Mouse (Mus musculus) lung, postnatal 36 days (tissue): Measurements from ENCODE around the gene Gpr142.

Source experiments
- DNase-seq: peaks from one replicate; pipeline ENCODE4 v3.0.0; 2022; ENCODE audit warnings: mixed read lengths

The Gpr142 gene

DNA sequence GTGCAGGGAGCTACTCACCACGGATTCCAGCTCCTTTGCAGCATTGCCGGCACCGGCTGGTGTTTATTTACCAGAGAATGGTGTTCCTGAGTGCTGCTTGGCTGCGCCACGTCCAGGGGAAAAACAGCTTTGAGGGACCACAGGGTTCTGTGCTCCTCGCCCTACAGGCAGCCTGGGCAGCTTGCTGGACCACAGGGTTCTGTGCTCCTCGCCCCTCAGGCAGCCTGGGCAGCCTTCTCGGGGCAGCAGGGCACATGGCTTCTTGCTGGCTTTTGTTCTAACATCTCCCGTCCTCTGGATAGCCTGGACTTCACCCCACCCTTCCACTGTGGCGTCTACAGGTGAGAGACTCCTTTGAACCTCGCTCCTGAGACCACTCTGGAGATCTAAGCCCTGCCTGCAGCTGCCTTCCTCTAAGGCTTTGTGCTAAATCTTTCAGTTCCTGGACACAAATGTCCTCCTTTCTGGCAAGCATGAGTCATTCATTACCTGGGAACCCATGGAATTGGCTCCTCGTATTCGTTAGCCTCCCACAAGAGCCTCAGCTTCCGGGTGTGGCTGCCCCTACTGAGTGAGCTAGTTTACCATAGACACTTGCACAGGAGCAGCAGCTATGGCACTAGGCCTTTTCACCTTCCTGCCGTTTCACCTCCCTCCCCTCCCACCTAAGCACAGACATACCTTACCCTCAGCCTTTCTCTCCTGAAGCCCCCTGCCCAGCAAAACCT is 4.0 kb downstream of the Gpr142 start:
- no peak for DNase-seq

DNA sequence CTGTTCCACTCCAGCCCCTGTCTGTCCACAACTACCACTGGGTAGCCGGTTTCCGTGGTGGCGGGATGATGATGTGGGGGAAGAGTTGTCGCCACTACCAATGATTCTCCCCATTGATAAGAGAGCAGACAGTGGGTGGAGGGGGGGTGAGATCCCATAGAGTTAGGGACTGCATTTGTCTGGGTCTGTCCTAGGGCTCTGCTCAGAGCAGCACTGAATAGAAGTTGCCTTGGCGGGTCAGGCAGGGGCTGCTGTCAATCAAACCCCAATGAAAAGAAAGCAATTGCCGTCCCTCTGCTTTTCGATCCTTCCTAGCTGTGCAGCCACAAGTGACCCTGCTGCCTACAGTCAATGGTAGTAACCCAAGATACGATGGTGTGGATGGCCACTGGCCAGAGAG is 5.3 kb downstream of the Gpr142 start:
- DNase-seq = no peak

DNA sequence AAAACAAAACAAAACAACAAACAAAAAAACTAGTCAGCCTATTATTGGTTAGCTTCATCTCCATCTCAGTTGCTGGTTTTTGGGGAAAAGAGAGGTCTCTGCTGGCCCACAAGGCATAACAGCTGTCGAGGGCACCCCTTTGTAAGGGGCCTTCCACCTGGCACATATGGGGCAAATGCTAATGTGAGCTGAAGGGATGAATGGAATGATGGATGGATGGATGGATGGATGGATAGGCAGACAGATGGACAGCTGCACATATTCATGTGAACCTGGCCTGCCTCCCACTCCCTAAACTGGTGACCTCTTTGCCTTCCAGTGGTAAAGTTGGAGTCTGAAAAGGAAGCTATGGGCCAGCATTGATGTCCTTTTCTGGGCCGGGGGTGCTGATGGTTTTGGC is 8.3 kb downstream of the Gpr142 start:
- no peak for DNase-seq

DNA sequence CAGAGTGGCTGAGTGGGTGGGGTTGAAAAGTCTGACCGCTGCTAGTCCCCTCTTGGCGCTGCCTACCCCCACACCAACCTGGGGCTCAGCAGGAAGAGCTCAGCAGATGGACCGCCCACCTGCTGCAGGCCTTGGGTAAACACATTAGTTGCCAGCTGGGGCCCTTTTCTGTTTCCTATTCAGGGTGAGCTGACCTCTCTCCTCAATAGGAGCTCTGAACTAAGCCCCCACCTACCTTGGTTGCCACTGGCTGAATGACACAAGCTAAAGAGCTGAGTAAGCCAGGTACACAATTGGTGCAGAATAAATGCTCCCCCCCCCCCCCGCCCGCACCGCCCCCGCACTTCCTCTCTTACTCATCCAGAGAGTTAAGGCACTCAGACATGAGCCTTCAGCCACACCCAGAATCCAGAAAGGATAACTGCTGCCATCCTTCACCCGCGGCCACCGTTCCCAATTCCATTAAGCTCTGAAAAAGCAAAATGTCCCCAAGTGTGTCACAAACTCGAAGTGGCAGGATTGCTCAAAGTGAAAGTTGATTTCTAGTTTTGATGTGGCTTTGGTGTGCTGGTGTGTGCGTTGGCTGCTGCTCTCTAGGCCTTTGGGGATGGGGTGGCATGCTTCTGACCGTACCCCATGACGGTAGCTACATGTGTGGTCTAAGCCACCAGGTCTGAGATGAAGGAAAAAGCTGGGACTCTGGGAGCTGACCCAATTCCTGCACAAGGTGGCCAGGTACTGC is 9.1 kb downstream of the Gpr142 start:
- no peak for DNase-seq

DNA sequence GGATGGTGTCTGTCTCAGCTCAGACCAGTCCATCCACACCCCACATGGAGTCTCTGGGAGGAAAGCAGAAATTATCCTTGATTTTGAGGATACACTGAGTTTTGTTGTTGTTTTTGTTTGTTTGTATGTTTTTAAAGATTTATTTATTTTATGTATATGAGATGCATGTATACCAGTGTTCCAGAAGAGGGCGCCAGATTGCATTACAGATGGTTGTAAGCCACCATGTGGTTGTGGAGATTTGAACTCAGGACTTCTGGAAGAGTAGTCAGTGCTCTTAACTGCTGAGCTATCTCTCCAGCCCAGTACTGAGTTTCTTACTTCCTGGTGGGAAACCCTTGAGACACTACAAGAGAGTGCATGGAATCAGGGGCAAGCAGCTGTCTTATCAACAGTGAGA is 10.6 kb downstream of the Gpr142 start:
- DNase-seq = no peak

DNA sequence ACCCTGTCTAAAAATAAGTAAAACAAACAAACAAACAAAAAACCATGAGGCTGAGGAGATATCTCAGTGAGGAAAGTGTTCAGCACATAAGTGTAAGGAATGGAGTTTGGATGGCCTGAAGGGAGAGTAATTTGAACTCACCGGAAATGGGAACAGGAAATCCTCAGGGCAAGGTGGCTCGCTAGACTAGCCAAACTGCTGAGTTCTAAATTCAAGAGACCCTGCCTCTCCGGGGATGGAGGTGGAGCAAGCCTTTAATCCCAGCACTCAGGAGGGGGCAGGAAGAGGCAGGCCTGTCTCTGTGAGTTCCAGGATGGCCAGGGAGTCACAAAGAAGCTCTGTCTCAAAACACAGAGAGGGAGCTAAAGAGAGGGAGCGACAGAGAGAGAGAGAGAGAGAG is 11.6 kb downstream of the Gpr142 start:
- DNase-seq = no peak

DNA sequence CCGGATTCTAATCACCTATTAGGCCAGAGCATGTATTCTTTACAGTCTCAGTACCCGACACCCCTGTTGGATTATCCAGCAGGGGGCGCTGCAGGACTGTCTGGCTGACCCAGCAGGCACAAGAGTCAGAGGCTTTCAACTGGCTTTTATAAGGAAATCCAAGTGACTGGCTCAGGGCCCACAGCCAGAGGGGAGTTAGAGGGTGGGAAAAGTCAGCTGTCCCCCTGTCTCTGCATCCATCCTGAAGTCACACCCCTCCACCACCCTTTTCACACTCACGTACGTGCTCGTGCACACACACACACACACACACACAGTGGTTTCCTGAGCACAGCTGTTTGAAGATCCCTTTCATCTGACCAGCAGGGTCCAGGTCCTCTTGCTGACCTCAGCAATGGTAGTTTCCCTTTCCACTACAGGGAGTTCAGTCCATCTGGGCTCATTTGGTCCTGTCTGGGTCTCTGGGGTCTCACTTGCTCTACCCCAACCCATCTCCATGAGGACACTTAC is 14.1 kb downstream of the Gpr142 start:
- peak; percentile 93 for DNase-seq

DNA sequence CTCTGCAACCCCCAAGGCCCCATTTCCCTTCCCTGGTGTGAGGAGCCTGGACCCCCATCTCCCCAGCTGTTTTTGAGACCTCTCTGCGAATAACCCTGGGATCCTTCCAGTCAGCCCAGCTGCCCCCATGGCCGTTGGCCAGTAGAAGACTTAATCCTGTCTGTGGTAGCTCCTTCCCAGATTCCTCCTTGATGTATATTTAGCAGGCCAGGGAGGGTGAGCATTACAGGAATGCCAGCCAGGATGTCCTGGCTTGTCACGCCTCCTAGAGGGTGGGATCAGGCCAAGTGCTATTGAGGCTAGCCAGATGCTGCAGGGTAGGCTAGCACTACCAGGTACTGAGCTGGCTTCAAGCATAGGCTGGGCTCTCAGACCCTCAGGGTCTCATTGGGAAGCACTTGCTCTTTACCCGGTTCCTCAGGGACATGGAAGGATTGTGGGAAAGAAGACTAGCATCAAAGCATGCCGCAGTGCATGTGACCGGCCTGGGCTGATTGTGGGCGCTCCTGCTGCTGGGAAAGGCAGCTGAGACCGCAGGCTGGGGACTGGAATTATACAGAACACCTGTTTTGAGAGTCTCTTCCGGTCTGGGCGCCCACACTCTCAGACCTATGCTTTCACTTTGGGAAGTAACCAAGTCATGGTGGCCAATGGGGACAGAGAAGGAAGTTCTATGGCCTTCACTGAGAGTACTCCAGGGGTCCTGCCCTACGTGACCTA is 16.3 kb downstream of the Gpr142 start:
- no peak for DNase-seq

DNA sequence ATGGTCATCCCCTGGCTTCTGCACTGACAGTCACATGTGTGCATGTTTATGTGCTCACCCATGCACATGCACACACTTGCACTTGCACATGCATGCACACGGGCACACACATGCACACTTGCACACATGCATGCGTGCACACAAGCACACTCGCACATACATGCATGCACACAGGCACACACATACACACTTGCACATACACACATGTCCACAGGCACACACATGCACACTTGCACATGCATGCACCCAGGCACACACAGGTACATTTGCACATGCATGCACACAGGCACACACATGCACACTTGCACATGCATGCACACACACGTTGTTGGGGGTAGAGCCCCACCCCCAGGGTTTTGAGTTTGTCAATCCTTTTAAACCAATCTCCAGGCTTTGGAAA is 18.2 kb downstream of the Gpr142 start:
- DNase-seq = no peak

DNA sequence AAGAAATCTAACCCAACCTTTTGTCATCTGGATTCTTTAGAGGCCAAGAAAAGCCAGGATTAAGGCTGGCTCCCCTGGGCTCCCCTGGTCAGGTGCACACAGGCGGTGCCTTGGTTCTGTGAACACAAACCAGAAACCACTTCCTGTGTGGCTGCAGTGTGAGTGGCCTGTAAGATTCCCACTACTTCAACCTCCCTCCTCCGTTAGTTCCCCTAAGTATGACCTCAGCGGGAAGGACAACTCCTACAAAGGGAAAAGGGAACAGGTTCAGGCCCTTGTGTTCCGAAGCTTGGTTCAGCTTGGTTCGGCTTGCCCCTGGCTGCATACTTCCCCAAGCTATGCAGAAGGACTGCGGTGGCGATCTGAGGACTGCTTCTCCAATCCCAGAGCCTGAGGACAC is 19.5 kb downstream of the Gpr142 start:
- DNase-seq = peak; percentile 46

DNA sequence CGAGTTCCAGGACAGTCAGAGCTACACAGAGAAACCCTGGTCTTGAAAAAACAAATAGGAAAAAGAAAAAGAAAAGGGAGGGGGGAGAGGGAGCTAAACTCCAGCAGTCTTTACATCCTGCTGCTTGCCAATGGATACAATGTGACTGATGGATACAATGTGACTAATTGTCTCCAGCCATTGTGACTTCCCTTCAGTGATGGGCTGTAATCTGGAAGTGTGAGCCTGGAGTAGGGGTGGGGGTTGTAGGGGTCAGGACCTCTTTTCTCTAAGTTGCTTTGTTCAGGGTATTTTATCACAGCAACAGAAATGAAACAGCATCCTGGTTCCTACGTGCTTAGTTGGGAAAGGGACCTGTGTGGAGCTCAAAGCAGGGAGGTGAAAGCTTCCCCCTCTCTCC is 20.4 kb downstream of the Gpr142 start:
- no peak for DNase-seq

DNA sequence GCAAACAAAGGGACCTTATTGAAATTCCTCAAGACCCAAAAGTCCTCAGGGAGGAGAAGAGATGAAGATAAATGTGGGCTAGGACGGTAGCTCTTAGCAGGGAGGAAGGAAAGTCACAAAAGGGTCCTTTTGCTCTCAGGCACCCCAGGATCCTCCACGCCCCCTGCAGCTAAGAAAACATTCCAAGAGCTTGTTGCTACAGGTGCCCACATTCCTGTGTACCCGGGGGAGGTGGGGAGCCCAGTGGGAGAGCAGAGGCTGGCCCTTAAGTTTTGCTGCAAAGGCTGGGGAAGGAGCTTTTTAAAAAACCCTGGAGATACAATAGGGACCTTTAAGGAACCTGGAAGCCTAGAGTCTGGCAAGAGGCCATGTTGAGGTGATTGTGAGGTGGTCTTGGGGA is 21.7 kb downstream of the Gpr142 start:
- DNase-seq = no peak

DNA sequence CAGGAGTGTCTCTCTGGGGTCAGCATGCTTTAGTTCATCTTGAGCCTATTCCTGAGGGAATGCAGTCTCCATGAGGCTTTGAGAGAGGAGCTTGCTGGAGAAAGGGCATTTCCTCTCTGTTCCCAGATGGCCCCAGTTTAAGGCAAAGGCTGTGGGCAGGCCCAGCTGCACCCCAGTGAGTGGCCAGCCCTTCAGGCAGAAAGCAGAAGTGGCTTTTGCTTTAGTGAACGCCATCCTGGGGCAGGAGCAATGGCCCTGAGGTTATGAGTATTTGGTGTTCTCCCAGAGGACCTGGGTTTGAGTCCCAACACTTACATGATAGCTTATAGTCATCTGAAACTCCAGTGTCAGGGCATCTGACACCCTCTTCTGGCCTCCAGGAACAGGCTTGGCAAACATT is 22.6 kb downstream of the Gpr142 start:
- DNase-seq = no peak

DNA sequence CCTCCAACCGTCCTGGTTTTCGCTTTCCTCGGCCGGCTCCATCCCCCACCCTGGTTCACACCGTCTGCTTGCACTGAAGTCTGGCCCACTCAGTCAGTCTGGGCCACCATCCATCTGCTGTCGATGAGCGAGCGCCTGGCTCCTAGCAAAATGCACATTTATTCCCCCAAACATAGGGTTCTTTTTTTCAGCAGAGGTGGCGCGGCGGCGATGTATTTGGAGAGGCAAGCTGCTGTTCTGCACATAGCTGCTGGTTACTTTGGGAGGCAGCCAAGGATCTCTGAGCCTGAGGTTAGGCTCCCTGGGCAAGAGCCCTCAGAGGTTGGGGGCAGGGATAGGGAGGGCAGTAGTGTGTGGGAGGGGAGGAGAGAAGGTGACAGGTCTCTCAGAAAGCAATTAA is 24.0 kb downstream of the Gpr142 start:
- peak; percentile 82 for DNase-seq

DNA sequence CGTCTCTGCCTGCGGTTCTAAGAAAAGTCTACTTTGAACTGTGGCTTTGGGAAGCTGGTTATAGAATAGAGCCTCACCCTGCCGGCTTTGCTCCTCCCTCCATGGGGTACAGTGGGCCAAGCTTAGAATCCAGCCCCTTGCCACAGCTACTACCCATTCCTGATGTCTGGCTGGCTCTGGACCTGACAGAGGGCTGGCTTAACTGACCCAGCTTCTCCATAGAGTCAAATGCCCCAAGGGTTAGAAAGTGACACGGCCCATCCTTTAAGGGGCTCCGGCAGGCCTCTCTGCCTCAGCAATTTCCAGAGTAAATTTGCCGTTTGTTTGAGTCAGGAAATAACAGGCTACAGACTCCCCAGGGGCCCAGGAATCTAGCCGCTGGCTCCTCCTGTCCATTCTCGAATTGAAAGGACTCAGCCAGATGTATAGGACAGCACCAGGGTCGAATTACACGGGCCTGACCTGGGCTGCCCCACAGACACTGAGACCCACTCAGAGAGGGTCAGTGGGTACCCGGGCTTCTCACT is 24.5 kb downstream of the Gpr142 start:
- DNase-seq = no peak

DNA sequence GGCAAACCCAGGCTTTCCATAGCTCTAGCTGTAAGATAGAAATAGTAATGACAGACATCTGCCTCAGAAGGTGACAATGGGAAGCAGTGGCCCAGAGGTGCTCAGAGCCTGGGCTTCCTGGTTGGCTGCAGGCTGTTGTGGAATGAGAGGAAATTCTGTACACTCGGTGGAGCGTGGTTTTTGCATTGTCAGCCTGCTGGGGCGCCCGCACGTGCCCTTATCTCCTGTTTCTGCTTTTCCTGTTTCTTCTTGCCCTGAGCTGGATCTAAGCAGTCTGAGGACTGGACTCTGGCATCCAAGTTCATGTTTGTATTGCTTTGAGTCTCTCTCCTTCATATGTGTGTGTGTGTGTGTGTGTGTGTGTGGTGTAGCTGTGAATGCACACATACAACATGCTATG is 28.0 kb downstream of the Gpr142 start:
- DNase-seq = no peak

DNA sequence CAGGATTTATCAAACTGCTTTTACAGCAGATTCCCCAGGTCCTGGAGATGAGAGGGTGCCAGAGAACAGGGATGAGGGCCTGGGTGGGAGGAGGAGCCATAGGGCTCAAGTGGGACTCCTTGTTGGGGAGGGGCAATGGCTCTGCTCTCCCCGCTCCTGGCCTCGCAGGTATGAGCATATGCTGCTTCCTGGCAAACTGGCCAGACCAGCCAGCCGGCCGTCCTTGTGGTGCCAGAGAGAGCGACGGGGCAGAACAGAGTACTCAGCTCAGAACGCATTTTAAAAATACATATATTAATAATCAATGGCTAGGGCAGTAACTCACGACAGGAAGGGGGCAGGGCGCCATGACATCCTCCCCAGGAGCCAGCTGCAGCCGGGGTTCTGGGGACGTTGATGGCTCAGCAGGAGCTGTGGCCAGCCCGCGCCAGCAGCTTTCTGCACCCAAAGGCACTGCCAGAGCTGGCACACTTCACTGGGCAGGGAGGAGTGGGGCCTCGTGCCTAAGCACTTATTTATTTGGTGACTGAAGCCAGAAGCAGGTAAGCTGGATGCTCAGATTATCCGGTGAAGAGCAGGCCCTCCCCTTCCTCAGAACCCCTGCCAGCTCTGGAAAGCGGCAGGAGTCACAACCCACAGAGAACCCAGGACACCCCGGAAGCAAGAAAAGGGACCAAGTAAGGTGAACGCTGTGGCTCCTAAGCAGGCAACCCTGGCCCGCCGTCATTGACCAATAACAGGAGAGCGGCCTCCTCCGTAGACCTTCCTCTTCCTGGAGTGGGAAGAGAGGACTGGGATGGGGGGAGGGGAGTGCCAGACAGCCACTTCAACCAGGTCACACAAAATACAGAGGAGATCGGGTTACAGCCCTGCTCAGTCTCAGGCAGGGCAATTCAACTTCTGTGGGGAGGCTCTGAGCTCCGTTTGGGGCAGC is 31.0 kb downstream of the Gpr142 start:
- DNase-seq = peak; percentile 85

DNA sequence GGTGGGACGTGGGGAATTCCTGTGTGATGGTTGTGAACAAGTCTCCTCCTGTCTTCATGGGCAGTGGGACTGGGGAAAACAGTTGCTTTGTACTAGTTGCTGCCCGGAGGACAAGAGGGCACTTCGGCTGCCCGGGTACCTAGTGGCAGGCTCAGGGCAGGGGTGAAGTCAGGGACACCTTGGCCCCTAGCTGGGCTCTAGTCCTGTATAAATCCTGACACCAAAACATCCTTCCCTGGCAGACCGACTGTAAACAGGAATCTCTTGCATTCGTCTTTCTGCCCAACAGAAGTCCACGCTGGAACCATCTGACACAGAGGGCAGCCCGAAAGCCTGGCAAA is 31.7 kb downstream of the Gpr142 start:
- DNase-seq = no peak

DNA sequence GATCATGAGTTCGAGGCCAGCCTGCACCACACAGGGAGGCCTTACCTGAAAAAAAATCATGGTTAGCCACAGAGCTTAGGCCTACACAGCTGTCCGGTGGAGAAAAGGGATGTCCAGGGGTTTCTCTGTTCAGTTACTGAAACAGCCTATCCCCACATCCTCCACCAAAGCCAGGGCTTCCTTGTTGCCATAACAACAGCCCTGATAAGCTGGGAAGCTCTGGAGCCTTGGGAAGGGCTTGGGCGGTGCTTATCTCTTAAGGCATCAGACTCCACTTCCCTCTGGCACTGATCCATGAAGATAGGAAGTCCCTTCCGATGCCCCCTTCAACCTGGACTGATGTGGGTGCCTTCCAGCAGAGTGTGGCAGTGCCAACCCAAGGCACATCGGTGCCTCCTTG is 34.4 kb downstream of the Gpr142 start:
- peak; percentile 35 for DNase-seq

DNA sequence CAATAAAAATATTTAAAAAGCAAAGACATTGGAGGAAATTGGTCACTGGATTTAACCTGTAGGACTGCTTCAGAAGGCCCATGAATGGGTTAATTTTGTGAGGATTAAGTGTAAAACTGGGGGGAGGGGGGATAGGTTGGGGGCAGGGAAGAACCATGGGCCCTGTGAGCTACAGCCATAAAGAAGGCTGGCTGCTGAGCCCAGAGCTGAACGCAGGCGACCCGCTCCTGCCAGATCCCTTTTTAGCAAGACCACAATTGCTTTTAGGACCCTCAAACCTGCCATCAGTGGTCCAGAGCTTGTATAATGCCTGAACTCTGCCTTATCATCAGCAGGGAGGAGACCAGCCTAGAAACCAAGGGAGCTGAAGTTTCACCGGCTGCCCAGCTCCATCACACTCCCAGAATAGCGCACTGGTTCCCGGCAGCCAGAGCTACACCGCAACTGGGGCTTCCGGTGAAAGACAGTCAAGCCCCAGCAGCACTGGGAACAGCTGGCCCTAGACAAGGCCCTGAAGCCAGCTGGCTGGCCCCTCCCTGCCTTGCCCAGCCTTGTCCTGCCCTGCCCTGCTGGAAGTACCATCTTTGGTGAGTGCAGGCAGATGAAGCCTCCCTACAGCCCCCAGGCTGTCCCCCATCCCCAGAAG is 45.2 kb downstream of the Gpr142 start:
- no peak for DNase-seq

DNA sequence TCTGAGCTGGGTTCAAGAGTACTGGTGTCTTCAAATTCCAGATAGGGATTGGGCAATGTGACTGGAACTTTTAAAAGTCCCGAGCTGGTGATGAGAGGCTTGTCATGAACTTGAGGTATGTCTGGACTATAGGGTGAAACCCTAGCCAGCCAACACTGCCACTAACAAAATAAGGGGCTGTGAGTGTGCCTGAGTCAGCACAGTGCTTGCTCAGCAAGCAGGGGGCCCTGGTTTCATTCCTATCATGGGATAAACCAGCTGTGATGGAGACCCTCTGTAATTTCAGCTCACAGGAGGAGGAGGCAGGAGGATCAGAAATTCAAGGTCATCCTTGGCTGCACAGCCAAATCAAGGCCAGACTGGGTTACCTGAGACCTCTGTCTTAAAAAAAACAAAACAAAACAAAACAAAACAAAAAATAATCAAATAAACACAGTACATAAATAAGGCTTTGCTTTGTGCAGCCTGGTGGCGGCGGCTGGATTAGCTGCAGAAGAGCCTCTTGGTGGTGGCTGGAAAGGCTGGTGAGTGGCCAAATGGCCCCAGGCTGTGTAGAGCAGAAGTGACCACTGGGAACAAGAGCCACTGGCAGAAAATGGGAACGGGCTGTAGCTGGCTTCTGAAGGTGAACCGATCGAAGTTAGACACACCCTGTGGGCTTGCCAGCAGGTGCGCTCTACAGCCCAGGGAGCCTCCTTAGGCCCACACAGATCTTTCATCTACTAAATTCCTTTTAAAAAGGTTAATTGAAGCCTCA is 45.9 kb downstream of the Gpr142 start:
- no peak for DNase-seq
